Mouse (Mus musculus) CD4-positive, CD25-positive, alpha-beta regulatory T cell, adult 4 months (primary cell): ENCODE measurements around the gene Swsap1. TPM values are rescaled to one million over a fixed set of nuclear protein-coding genes. Genes with fewer than 3 reads are reported as not detected.

Experiments used
- polyA plus RNA-seq, 2 experiments: library from polyadenylated mRNA; unstranded; fragments of 100-300 nt; shearing (Covaris generic); gene quantifications; one replicate each; pipeline ENCODE4 v1.2.1; 2017

Gene Swsap1
- polyA plus RNA-seq, 2 experiments from 2014 or later = 3.2 to 13.5 TPM

Other genes with a start within 250 kb of the Swsap1 start
- gene Ldlr, start 232.3 kb upstream of the Swsap1 start, polyA plus RNA-seq = 10 to 100 TPM; 17.9 to 42.0 TPM
- 10 to 100 TPM in 1 of 2 experiments, 1 to 10 TPM in 1; 6.5 to 13.5 TPM for gene Spc24, start 195.5 kb upstream of the Swsap1 start, polyA plus RNA-seq
- not detected for gene Kank2, start 157.0 kb upstream of the Swsap1 start, polyA plus RNA-seq
- not detected for gene Angptl8, start 120.2 kb upstream of the Swsap1 start, polyA plus RNA-seq
- 1 to 10 TPM in 1 of 2 experiments, under 1 TPM in 1; 0.61 to 1.4 TPM for gene Dock6, start 103.1 kb upstream of the Swsap1 start, polyA plus RNA-seq
- 10 to 100 TPM in 1 of 2 experiments, 1 to 10 TPM in 1; 8.4 to 11.3 TPM for gene Rab3d, start 37.6 kb upstream of the Swsap1 start, polyA plus RNA-seq
- under 1 TPM in 1 of 2 experiments, not detected in 1; 0.94 TPM for gene Ccdc159, start 28.3 kb upstream of the Swsap1 start, polyA plus RNA-seq
- 1 to 10 TPM; 8.0 to 8.7 TPM for gene Tmem205, start 28.2 kb upstream of the Swsap1 start, polyA plus RNA-seq
- under 1 TPM; 0.28 to 0.90 TPM for gene Plppr2, start 18.7 kb upstream of the Swsap1 start, polyA plus RNA-seq
- not detected for gene Epor, start 7.8 kb downstream of the Swsap1 start, polyA plus RNA-seq
- not detected for gene Rgl3, start 33.7 kb downstream of the Swsap1 start, polyA plus RNA-seq
- not detected for gene Ccdc151, start 46.9 kb downstream of the Swsap1 start, polyA plus RNA-seq
- 10 to 100 TPM; 31.5 to 37.6 TPM for gene Prkcsh, start 47.1 kb downstream of the Swsap1 start, polyA plus RNA-seq
- under 1 TPM in 1 of 2 experiments, not detected in 1; 0.07 TPM for gene Elavl3, start 96.3 kb downstream of the Swsap1 start, polyA plus RNA-seq
- not detected for gene Gm49318, start 115.5 kb downstream of the Swsap1 start, polyA plus RNA-seq
- gene Zfp653, start 115.6 kb downstream of the Swsap1 start, polyA plus RNA-seq = 1 to 10 TPM; 4.7 to 7.3 TPM
- 10 to 100 TPM; 35.8 to 55.9 TPM for gene Ecsit, start 129.7 kb downstream of the Swsap1 start, polyA plus RNA-seq
- gene Cnn1, start 143.5 kb downstream of the Swsap1 start, polyA plus RNA-seq = under 1 TPM in 1 of 2 experiments, not detected in 1; 0.22 TPM
- 10 to 100 TPM; 76.4 to 95.1 TPM for gene Elof1, start 161.4 kb downstream of the Swsap1 start, polyA plus RNA-seq
- gene Acp5, start 180.0 kb downstream of the Swsap1 start, polyA plus RNA-seq = 100 to 1,000 TPM; 221 to 282 TPM
- 10 to 100 TPM; 45.4 to 48.7 TPM for gene Pigyl, start 201.1 kb downstream of the Swsap1 start, polyA plus RNA-seq
- gene Zfp872, start 232.3 kb downstream of the Swsap1 start, polyA plus RNA-seq = not detected